Mouse (Mus musculus) liver, embryonic 14.5 days (tissue): ENCODE results near the gene C87436.

Experiments used
- CTCF ChIP-seq: IDR thresholded peaks from 2 replicates; pipeline ENCODE4 v1.5.1; 2016; ENCODE audit warnings: antibody characterized with exemption, low read depth, control low read depth
- EP300 ChIP-seq: IDR thresholded peaks from 2 replicates; pipeline ENCODE4 v1.6.1; 2016; ENCODE audit warnings: antibody characterized with exemption, low read depth

- TF ChIP-seq EP300 = no peak
- no peak for TF ChIP-seq CTCF
Measured at GRCm38 (mm10) chr6:86404996-86405395, 33.2 kb upstream of the C87436 start.
